ENCODE assay signal across 27 mouse cellular contexts in genomic region chr1:153764136-153764535, GRCm38 (mm10). TPM values are rescaled to one million over a fixed set of nuclear protein-coding genes. Genes with fewer than 3 reads are reported as not detected.
"Had no signal": no experiment of that assay in that cellular context is flagged by ENCODE, and none has a peak within 500 bp of the region (broad histone marks: within the 10 kb centered on the region; RNA-seq: fewer than 3 reads in every experiment).

No protein-coding gene starts in this region.

- ATAC-seq: hindbrain, embryonic 16.5 days; inflammation-experienced regulatory T-cells, adult 6 months; intestine, embryonic 16.5 days; liver, embryonic 12.5 days had no signal

- DNase-seq: gastrocnemius, adult 2 months; gastrocnemius, postnatal 10 days; gastrocnemius, postnatal 25 days; heart, adult 18-20 months; heart, postnatal 10 days; heart, postnatal 4 days; kidney, adult 18-20 months; kidney, adult 8-10 months; kidney, postnatal 10 days; kidney, postnatal 25 days; kidney, postnatal 4 days; layer of hippocampus, adult 9-11 months; left cerebral cortex, postnatal 4 days; lung, adult 18-20 months had no signal

- H3K4me3 ChIP-seq: gastrocnemius, adult 2 months; heart, embryonic 10.5 days; heart, embryonic 12.5 days; hindbrain, embryonic 10.5 days; hindbrain, embryonic 12.5 days; limb, embryonic 13.5 days; limb, embryonic 15.5 days; liver, embryonic 12.5 days had no signal

- H3K27ac ChIP-seq: gastrocnemius, adult 2 months; heart, embryonic 10.5 days; hindbrain, embryonic 10.5 days; hindbrain, embryonic 12.5 days; hindbrain, embryonic 14.5 days; limb, embryonic 13.5 days; limb, embryonic 15.5 days; liver, embryonic 12.5 days; liver, embryonic 14.5 days had no signal

RNA-seq across cellular contexts. Expression of gene Rgs16, which starts 24.0 kb away (rescaled TPM):
- total RNA-seq: granulocyte monocyte progenitor cell, adult 5-6 weeks had no signal
